Mouse (Mus musculus) adrenal gland, adult 2 months (tissue): Measurements from ENCODE around the gene Mrps24. TPM values are rescaled to one million over a fixed set of nuclear protein-coding genes. Genes with fewer than 3 reads are reported as not detected.

Experiments used
- DNase-seq: peaks from one replicate; pipeline ENCODE4 v3.0.0; 2021
- long read RNA-seq: library from polyadenylated mRNA; stranded (forward); transcript quantifications from one replicate; pipeline ENCODE4 v2.0.0, GENCODE M21; 2021
- polyA plus RNA-seq: library from polyadenylated mRNA; depleted of rRNA; stranded (reverse); fragments of >200 nt; gene quantifications from 2 replicates; pipeline ENCODE4 v1.2.3, GENCODE M21; 2012; rRNA removed
- total RNA-seq, 2 experiments: library from RNA; stranded (reverse); gene quantifications; 2 replicates each; pipeline ENCODE4 v1.2.3; 2021

Mrps24 gene
- total RNA-seq (100 to 1,000 TPM; 137 to 178 TPM), polyA plus RNA-seq (740 and 796 TPM in 2 replicates)
- long read RNA-seq, transcript Mrps24-201 (3 exons, 700 nt) = minor isoform, 5 of 133 reads
- long read RNA-seq, transcript Mrps24-205 (4 exons, 995 nt) = major isoform, 118 of 133 reads
- long read RNA-seq, transcript Mrps24-203 (3 exons, 503 nt) = minor isoform, 5 of 133 reads
- long read RNA-seq, partial matches to known transcripts = 0 of 133 reads
- long read RNA-seq, other reads (novel, unspliced or antisense) = 4 of 133 reads

- DNase-seq = no peak
These were observed at the start of gene Mrps24 for GRCm38 (mm10) chr11:5715630-5716105. TSS of gene Mrps24 (minus strand) at chr11:5715680.

GRCm38 (mm10) chr11:5762633-5762982 lies 47.1 kb upstream of the Mrps24 start:
- no peak for DNase-seq

- DNase-seq = peak; percentile 97
These were observed 46.5 kb upstream of the Mrps24 start, which contains the start of gene Urgcp for GRCm38 (mm10) chr11:5761820-5762632. TSS of gene Urgcp (minus strand) at chr11:5762376.

GRCm38 (mm10) chr11:5753755-5754154 lies 38.3 kb upstream of the Mrps24 start:
- no peak for DNase-seq

GRCm38 (mm10) chr11:5744951-5745350 lies 29.5 kb upstream of the Mrps24 start:
- no peak for DNase-seq

GRCm38 (mm10) chr11:5742106-5742505 lies 26.6 kb upstream of the Mrps24 start:
- no peak for DNase-seq

- DNase-seq = peak; percentile 91
These were observed 25.6 kb upstream of the Mrps24 start for GRCm38 (mm10) chr11:5740965-5741627.

- DNase-seq = no peak
These were observed 25.1 kb upstream of the Mrps24 start for GRCm38 (mm10) chr11:5740599-5740964.

- peak; percentile 47 for DNase-seq
These were observed 24.4 kb upstream of the Mrps24 start for GRCm38 (mm10) chr11:5739846-5740245.

- no peak for DNase-seq
These were observed 23.6 kb upstream of the Mrps24 start for GRCm38 (mm10) chr11:5738888-5739632.

GRCm38 (mm10) chr11:5737137-5737536 lies 21.7 kb upstream of the Mrps24 start:
- peak; percentile 64 for DNase-seq

- peak; percentile 36 for DNase-seq
These were observed 18.8 kb upstream of the Mrps24 start for GRCm38 (mm10) chr11:5734323-5734722.

- DNase-seq = no peak
These were observed 16.9 kb upstream of the Mrps24 start for GRCm38 (mm10) chr11:5732401-5732800.

- DNase-seq = no peak
These were observed 14.1 kb upstream of the Mrps24 start for GRCm38 (mm10) chr11:5729582-5729981.

GRCm38 (mm10) chr11:5718611-5719354 lies 3.3 kb upstream of the Mrps24 start:
- DNase-seq = no peak

- no peak for DNase-seq
These were observed 1.6 kb upstream of the Mrps24 start for GRCm38 (mm10) chr11:5716938-5717705.

GRCm38 (mm10) chr11:5716246-5716645 lies 766 bp upstream of the Mrps24 start:
- DNase-seq = no peak

GRCm38 (mm10) chr11:5715179-5715578 lies 301 bp downstream of the Mrps24 start:
- DNase-seq = no peak

- peak; percentile 94 for DNase-seq
These were observed 7.7 kb downstream of the Mrps24 start for GRCm38 (mm10) chr11:5707530-5708353.
